Mouse (Mus musculus): ENCODE data around the gene Ubxn1.

Gene Ubxn1

GRCm38 (mm10) chr19:8898576-8898975 lies 27.3 kb downstream of the Ubxn1 start:
- no peak for DNase-seq (ENCODE audit: low spot score)

DNA sequence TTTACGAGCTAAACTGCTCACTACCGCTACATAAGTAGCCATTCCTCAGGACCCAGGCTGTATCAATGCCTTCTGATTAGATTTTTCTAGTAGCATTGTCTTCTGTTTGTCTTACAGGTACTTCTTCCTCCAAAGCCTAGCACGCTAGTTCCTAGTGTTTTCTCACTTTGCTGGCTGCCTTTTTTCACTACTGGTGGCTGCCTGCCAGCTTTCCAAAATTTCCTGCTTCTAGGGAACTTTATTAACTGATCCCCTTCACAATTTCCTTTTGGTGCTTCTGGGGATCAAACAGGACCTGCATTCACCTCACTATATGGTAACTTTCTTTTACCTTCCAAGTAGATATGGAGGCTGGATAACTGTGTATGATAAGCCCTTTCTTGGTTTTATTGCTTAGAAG lies 27.8 kb downstream of the Ubxn1 start:
- no peak for DNase-seq (ENCODE audit: low spot score)

DNA sequence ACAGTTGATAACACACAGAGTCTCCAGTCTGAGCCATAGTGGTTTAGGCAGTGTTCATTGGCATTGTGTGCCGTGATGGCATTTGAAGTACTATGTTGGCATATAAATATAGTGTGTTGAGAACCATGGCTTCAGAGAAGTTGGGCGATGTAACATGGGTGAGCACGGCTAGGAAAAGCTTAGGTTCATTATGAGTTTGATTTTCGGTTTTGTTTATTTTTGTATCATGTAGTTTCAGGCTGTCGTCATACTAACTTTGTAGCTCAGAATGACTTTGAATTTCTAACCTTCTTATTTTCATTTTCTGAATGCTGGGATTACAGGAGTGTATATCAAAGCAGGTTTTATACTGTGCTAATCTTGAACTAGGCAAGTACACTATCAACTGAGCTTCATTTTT lies 32.1 kb downstream of the Ubxn1 start:
- no peak for DNase-seq (ENCODE audit: low spot score)

DNA sequence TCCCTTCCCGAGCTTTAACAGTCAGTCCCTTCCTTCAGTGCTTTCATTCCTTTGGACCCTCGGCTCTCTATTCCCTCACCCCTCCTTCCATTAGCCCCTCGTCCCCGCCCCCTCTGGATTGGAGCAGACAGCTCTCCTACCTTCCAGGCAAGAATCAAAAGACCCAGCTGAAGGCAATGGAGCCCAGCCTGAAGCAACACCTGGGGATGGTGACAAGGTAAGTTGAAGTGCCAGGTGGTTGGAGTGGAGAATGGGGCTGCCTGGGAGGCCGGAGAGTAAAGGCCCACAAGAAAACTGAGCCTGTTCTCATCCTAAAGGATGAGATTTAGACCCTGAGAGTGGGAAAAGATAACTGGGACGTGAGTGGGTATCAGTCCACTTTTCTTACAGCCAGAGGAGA lies 37.2 kb downstream of the Ubxn1 start:
- no peak for DNase-seq (ENCODE audit: low spot score)

DNA sequence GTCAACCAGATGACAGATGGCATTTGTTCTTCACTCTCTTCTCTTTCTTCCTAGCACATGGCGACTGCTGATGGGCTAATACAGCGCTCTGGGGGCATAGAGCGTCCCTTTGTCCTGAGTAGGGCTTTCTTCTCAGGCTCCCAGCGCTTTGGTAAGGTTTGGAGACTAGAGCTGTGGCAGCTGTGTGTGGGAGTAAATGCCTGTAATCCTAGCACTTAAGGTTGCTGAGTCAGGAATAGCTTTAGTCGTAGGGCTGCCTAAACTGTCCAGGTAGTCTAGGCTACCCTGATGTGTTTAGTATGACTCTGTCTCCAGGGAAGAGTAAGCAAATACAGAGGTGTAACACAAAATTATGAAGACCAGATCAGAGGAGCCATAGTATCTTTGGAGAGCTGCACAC lies 40.5 kb downstream of the Ubxn1 start:
- DNase-seq (ENCODE audit: low spot score) = no peak

- DNase-seq (ENCODE audit: low spot score) = no peak
These were observed 42.9 kb downstream of the Ubxn1 start for GRCm38 (mm10) chr19:8914212-8914611.

DNA sequence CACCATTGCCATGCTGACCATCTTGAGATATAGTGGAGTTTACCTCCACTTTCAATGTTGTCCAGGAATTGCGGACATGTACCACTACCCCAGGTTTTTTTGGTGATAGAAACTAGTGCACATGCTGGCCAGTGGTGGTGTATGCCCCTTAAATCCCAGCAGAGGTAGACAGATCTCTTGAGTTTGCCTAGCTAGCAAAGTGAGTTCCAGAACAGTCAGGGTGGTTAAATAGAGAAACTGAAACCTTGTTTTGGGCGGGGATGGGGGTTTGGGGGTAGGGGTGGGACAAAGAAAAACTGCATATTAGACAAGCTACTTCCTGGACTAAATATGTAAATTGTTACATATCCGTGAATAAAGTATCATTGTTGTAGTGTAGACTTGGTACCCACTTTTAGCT lies 47.7 kb downstream of the Ubxn1 start:
- no peak for DNase-seq (ENCODE audit: low spot score)

DNA sequence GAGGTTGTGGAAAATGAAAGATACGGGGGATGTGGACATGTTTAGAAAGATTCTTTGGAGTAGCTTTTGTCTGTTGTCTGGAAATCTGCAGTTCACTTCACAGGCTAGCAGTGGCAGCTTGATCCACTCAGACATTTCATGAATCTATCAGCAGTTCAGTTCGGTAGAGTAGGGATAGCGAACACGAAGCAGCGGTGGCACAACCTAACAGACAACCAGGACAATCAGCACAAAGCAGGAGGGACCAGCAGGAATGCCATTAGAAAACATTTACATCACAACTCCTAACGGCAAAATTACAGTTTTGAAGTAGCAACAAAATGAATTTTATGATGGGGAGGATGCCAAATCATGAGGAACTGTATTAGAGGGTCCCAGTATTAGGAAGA lies 48.4 kb downstream of the Ubxn1 start:
- no peak for DNase-seq (ENCODE audit: low spot score)

DNA sequence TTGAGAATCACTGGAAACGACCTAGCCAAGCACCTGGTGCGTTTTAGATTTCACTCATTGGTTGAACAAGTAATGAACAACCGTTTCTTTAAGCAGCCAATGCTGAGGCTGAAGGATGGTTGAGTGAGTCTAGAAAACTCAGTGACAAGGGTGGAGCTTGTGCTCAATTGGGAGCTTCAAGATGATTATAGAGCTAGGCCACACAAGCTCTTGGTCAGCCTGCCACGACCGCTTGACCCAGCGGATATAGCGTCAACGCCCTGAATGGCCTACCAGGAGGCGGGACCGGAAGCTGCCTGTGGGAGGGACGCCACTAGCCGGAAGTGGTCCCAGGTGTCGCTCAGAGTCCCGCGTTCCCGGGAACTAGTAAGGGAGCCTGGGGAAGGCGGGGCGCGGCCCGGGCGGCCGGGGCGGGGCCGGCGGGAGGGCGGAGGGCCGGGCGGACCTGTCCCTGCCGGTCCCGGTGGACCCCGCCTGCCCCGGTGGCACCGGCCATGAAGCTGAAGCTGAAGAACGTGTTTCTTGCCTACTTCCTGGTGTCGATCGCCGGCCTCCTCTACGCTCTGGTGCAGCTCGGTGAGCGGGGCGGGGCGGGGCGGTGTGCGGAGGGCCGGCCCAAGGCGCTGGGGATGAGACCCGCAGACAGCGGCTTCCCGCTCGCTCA lies 48.9 kb downstream of the Ubxn1 start, which contains the start of gene B3gat3:
Gene B3gat3, plus strand, starts transcription at position 302 of the 664 bp plus-strand sequence.
- DNase-seq (ENCODE audit: low spot score) = peak; percentile 98

DNA sequence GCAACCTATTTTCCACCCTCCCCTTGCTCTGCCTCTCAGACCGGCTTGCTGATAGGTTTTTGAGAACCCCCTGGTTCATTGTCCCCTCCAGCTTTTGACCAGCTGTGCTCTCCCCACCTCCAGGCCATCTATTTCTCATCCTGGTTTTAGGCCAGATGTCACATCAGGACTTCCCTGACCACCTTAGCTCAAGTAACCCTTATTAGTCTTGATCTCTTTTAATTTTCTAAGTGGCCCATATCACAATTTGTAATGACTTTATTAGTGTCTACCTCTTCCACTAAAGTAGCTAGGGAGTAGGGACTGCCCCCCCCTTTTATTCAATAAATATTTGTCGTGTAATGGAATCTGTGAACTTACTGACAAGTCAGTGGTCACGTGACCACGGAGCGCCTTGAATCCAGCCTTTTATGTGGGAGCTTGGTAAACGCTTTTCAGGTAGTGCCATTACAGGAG lies 49.6 kb downstream of the Ubxn1 start:
- peak; percentile 82 for DNase-seq (ENCODE audit: low spot score)

DNA sequence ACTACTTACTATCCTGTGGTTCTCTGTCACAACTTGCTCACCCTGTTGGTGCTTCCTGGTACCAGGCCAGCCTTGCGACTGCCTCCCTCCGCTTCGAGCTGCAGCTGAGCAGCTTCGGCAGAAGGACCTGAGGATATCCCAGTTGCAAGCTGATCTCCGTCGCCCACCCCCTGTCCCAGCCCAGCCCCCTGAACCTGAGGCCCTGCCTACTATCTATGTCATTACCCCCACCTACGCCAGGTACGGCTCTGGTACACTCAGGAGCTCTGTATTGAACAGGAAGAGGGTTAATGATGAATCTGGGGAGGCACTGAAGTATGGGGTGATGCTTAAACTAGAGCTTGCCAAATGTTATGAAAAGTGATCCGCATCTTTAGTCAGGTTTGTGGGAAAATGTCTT lies 50.4 kb downstream of the Ubxn1 start:
- DNase-seq (ENCODE audit: low spot score) = no peak
